Mouse (Mus musculus) midbrain, embryonic 11.5 days (tissue): ENCODE data around the gene Wfdc1. TPM values are rescaled to one million over a fixed set of nuclear protein-coding genes. Genes with fewer than 3 reads are reported as not detected.

ENCODE experiments used
- ATAC-seq: fragments of 200-750 bp; cut with Nextera tagmentation; 2 replicates; pipeline ENCODE4 v1.8.0; 2017; ENCODE audit warnings: moderate TSS enrichment, moderate library complexity; ENCODE audit not compliant: low FRiP score
- DNase-seq: peaks from one replicate; pipeline ENCODE4 v3.0.0; 2015; ENCODE audit warnings: low spot score; ENCODE audit errors: missing footprints
- H3K27ac ChIP-seq: fragments of 300-500 bp; sonication (generic); 2 replicates; pipeline ENCODE4 v1.5.1; 2014; ENCODE audit warnings: low read depth, low read length
- H3K27me3 ChIP-seq: fragments of 300-500 bp; sonication (generic); 2 replicates; pipeline ENCODE4 v1.6.1; 2014; ENCODE audit warnings: mild to moderate bottlenecking, low read length, moderate library complexity, mixed read lengths; ENCODE audit not compliant: control insufficient read depth, insufficient read depth
- H3K36me3 ChIP-seq: fragments of 300-500 bp; sonication (generic); 2 replicates; pipeline ENCODE4 v1.6.1; 2014; ENCODE audit warnings: mild to moderate bottlenecking, low read length, moderate library complexity, mixed read lengths; ENCODE audit not compliant: control insufficient read depth, insufficient read depth
- H3K4me1 ChIP-seq: fragments of 300-500 bp; sonication (generic); 2 replicates; pipeline ENCODE4 v1.6.1; 2014; ENCODE audit warnings: low read length; ENCODE audit not compliant: control insufficient read depth, insufficient read depth
- H3K4me2 ChIP-seq: fragments of 300-500 bp; sonication (generic); 2 replicates; pipeline ENCODE4 v1.6.1; 2014; ENCODE audit warnings: mild to moderate bottlenecking, moderate library complexity
- H3K4me3 ChIP-seq: fragments of 300-500 bp; sonication (generic); 2 replicates; pipeline ENCODE4 v1.5.1; 2014; ENCODE audit warnings: low read depth, low read length
- H3K9ac ChIP-seq: fragments of 300-500 bp; sonication (generic); 2 replicates; pipeline ENCODE4 v1.6.1; 2014; ENCODE audit warnings: low read length
- H3K9me3 ChIP-seq: fragments of 300-500 bp; sonication (generic); 2 replicates; pipeline ENCODE4 v1.6.1; 2016; ENCODE audit warnings: low read length; ENCODE audit not compliant: control insufficient read depth
- WGBS: fragments of 180-500 bp; shearing (Covaris S2); extraction: QIAGEN DNeasy Blood & Tissue Kit; methylation state at CpG from one replicate; pipeline ENCODE4 v1.1.7; 2014; 5-methylcytosine and 5-hydroxymethylcytosine counted together
- polyA plus RNA-seq: library from polyadenylated mRNA; unstranded; fragments of >200 nt; fragmentation: Nextera tagmentation; extraction: Ambion mirVana; gene quantifications from 2 replicates; pipeline ENCODE4 v1.2.1, GENCODE M21; 2014

Gene Wfdc1
- polyA plus RNA-seq, 1 experiment from 2014 or later: 11.8 TPM

GRCm38 (mm10) chr8:119646197-119646596 is 20.0 kb upstream of the Wfdc1 start:
- 78% methylated on average over 3 of the region's 3 CpGs for WGBS
- Histone ChIP-seq H3K27ac (no peak overlapping the region), H3K9me3 (no peaks in the 10 kb centered on the region), H3K4me1 (no peaks in the 10 kb centered on the region), H3K9ac (no peak overlapping the region), H3K4me2 (no peak overlapping the region), H3K27me3 (no peaks in the 10 kb centered on the region), H3K4me3 (no peak overlapping the region), H3K36me3 (no peaks in the 10 kb centered on the region)
- ATAC-seq (no peak), DNase-seq (no peak)

- 87% methylated on average over 7 of the region's 7 CpGs for WGBS
Measured at GRCm38 (mm10) chr8:119646846-119647245, 19.3 kb upstream of the Wfdc1 start.

DNA sequence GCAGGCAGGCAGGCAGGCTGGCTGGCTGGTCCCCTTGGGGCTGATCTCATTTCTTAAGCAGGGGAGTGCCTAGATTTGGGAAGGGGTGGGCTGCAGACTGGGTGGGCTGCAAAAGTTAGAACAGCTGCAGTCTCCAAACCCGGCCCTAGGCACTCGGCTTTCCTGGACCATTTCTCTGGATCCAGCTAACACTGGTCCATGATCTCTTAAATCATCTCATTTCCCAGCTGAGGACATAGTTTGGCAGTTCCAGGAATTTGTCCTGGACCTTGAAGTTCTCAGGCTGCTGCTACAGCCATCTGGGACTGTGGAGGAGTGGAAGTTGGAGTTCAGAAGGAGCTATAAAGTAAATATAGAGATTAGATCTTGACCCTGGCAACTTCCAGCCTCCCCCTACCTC is 14.8 kb upstream of the Wfdc1 start:
- WGBS: 54% methylated on average over 2 of the region's 2 CpGs

More at GRCm38 (mm10) chr8:119646846-119647245, 19.3 kb upstream of the Wfdc1 start:
- Histone ChIP-seq H3K4me3 (no peak overlapping the region), H3K4me1 (no peaks in the 10 kb centered on the region), H3K9me3 (no peaks in the 10 kb centered on the region), H3K27me3 (no peaks in the 10 kb centered on the region), H3K9ac (no peak overlapping the region), H3K36me3 (no peaks in the 10 kb centered on the region), H3K27ac (no peak overlapping the region), H3K4me2 (no peak overlapping the region)
- DNase-seq: no peak
- ATAC-seq: no peak

GRCm38 (mm10) chr8:119656709-119657464 is 9.3 kb upstream of the Wfdc1 start:
- Histone ChIP-seq H3K27me3 (no peaks in the 10 kb centered on the region), H3K4me3 (no peak overlapping the region), H3K36me3 (no peaks in the 10 kb centered on the region), H3K27ac (no peak overlapping the region), H3K9ac (no peak overlapping the region), H3K4me1 (peaks cover 12% of the 10 kb centered on the region), H3K9me3 (no peaks in the 10 kb centered on the region), H3K4me2 (no peak overlapping the region)
- 64% methylated on average over 5 of the region's 5 CpGs for WGBS
- DNase-seq (no peak), ATAC-seq (no peak)

More for the DNA sequence above, 14.8 kb upstream of the Wfdc1 start:
- Histone ChIP-seq H3K36me3 (no peaks in the 10 kb centered on the region), H3K9ac (no peak overlapping the region), H3K27ac (no peak overlapping the region), H3K4me1 (no peaks in the 10 kb centered on the region; the same call in 1 of the 2 replicates), H3K27me3 (no peaks in the 10 kb centered on the region), H3K4me2 (no peak overlapping the region), H3K9me3 (no peaks in the 10 kb centered on the region), H3K4me3 (no peak overlapping the region)
- ATAC-seq: no peak
- no peak for DNase-seq

- Histone ChIP-seq H3K27me3 (no peaks in the 10 kb centered on the region; the same call in 1 of the 2 replicates), H3K9ac (peak overlapping the region; percentile 44; the same call in 1 of the 2 replicates), H3K4me1 (peaks cover 22% of the 10 kb centered on the region), H3K27ac (no peak overlapping the region; the same call in 1 of the 2 replicates), H3K36me3 (no peaks in the 10 kb centered on the region), H3K4me2 (no peak overlapping the region), H3K9me3 (no peaks in the 10 kb centered on the region), H3K4me3 (no peak overlapping the region)
- ATAC-seq (peak; percentile 77), DNase-seq (peak; percentile 88)
- WGBS: 0% methylated on average over 9 of the region's 9 CpGs
Measured at GRCm38 (mm10) chr8:119661081-119661480, 5.1 kb upstream of the Wfdc1 start.

- H3K4me1 ChIP-seq: peaks cover 28% of the 10 kb centered on the region
- 79% methylated on average over 6 of the region's 6 CpGs for WGBS
- ATAC-seq (no peak), DNase-seq (peak; percentile 71)
- no peaks in the 10 kb centered on the region for H3K36me3 ChIP-seq
- H3K4me2 ChIP-seq: no peak overlapping the region
- H3K4me3 ChIP-seq: no peak overlapping the region
- H3K9ac ChIP-seq: no peak overlapping the region
- no peak overlapping the region for H3K27ac ChIP-seq
- no peaks in the 10 kb centered on the region for H3K9me3 ChIP-seq
- no peaks in the 10 kb centered on the region; the same call in 1 of the 2 replicates for H3K27me3 ChIP-seq
Measured at GRCm38 (mm10) chr8:119661892-119662291, 4.3 kb upstream of the Wfdc1 start.

- Histone ChIP-seq H3K36me3 (no peaks in the 10 kb centered on the region), H3K27me3 (no peaks in the 10 kb centered on the region; the same call in 1 of the 2 replicates), H3K4me2 (no peak overlapping the region), H3K27ac (no peak overlapping the region), H3K4me3 (no peak overlapping the region), H3K9ac (no peak overlapping the region), H3K4me1 (peaks cover 33% of the 10 kb centered on the region), H3K9me3 (no peaks in the 10 kb centered on the region)
- DNase-seq: peak; percentile 83
- ATAC-seq: no peak
- 55% methylated on average over 11 of the region's 11 CpGs for WGBS
Measured at GRCm38 (mm10) chr8:119663440-119663839, 2.7 kb upstream of the Wfdc1 start.

DNA sequence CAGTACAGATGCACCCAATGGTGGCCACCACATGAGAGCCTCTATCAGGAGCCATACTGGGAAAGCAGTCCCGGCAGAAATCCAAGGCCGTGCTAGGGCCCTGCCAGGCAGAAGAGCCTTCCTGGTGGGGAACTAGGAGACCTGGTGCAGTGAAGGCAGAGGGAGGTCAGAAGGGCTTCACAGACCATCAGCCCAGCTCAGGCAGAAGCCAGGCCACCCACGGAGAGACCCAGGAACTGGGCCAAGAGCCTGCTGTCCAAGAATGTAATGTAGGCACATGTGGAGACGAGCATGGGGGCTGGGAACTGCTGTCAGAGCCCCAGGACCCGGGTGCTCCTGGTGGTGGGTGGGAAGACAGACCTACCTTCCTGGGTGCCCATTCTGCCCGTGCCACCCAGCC is 895 bp upstream of the Wfdc1 start:
- H3K36me3 ChIP-seq: no peaks in the 10 kb centered on the region
- H3K9ac ChIP-seq: no peak overlapping the region
- H3K4me3 ChIP-seq: no peak overlapping the region
- peaks cover 34% of the 10 kb centered on the region for H3K4me1 ChIP-seq
- WGBS: 69% methylated on average over 6 of the region's 6 CpGs
- DNase-seq (no peak), ATAC-seq (no peak)
- no peak overlapping the region for H3K27ac ChIP-seq
- no peaks in the 10 kb centered on the region for H3K9me3 ChIP-seq
- no peaks in the 10 kb centered on the region; the same call in 1 of the 2 replicates for H3K27me3 ChIP-seq
- H3K4me2 ChIP-seq: no peak overlapping the region

GRCm38 (mm10) chr8:119668447-119668846 is 2.3 kb downstream of the Wfdc1 start:
- Histone ChIP-seq H3K36me3 (no peaks in the 10 kb centered on the region), H3K4me3 (no peak overlapping the region), H3K9me3 (no peaks in the 10 kb centered on the region), H3K27ac (no peak overlapping the region), H3K9ac (0 out of 2 replicates have a peak overlapping the region, but pooled peaks have one; percentile 24), H3K4me1 (peaks cover 24% of the 10 kb centered on the region), H3K27me3 (no peaks in the 10 kb centered on the region; the same call in 1 of the 2 replicates), H3K4me2 (no peak overlapping the region)
- ATAC-seq (no peak), DNase-seq (no peak)
- WGBS: 53% methylated on average over 9 of the region's 9 CpGs
